Mouse (Mus musculus): ENCODE data around the gene Aunip. TPM values are rescaled to one million over a fixed set of nuclear protein-coding genes. Genes with fewer than 3 reads are reported as not detected.
A peak's percentile ranks its signal among the peaks of the same experiment; 100 is the strongest.

Aunip gene
- polyA plus RNA-seq (2015; fragmentation: Nextera tagmentation; extraction: Ambion mirVana), result 5.1 and 6.8 TPM in 2 replicates

DNA sequence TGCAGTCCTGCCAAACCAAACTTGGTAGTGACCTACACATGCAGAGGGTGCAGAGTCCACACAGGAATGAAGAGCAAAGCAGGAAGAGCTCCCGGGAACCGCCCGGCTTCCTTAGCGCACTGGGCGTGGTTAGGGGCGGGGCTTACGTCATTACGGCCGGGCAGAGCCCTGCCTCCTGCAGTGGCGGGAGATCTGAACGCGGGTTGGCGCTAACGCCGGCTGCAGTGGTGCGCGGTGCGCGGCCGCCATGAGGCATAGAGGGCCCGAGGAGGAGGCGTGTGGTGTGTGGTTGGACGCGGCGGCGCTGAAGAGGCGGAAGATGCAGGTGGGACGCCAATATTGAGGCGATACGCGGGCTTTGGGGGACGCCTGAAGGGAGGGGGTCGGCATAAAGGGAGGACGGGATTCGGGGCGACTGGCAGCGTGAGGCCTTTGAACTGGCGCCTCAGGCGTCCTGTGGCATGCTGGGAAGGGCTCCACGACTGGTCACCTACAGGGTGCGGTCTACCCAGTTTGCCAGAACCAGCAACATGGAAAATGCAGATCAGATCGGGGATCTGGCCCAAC lies at the start of gene Aunip:
Gene Aunip (plus strand): TSS at position 155 of the 567 bp plus-strand sequence.
- peak within 1 kb of the TSS; percentile 47 for H3K4me3 ChIP-seq
- peak; percentile 94 for ATAC-seq (replicated peaks)
- under 1% methylated on average over 42 of the region's 42 CpGs for WGBS
- 0 out of 2 replicates have a peak, but pooled peaks cover 3% of the 10 kb centered on the region for H3K36me3 ChIP-seq
- no peaks in the 10 kb centered on the region for H3K9me3 ChIP-seq
- peak within 1 kb of the TSS; percentile 37 for H3K9ac ChIP-seq (replicated peaks)
- H3K27ac ChIP-seq (replicated peaks), result no peak within 1 kb of the TSS
- H3K4me2 ChIP-seq (replicated peaks), result peak within 1 kb of the TSS; percentile 84
- H3K4me1 ChIP-seq, result peaks cover 17% of the 10 kb centered on the region
- H3K27me3 ChIP-seq, result no peaks in the 10 kb centered on the region

DNA sequence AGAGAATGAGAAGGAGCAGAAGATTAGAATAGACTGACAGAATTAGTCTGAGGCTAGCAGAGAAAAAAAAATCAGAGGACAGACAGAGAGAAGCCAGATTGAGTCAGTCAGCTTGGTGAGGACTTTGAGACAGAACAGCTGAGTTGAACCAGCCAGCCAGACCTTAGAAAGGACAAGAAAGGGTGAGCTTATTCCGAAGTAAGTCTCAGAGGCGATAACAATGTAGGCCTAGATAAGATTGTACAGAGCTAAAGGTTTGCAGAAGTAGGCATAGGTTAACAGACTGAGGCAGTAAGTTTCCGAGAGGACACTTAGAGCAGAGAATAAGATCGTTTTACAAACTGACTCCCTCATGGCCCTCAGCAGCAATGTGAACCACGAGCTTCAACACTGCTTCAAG lies 49.5 kb upstream of the Aunip start:
- no peaks in the 10 kb centered on the region for H3K9me3 ChIP-seq
- no peak overlapping the region for H3K4me3 ChIP-seq
- no peaks in the 10 kb centered on the region for H3K27me3 ChIP-seq
- ATAC-seq (replicated peaks), result no peak
- H3K4me1 ChIP-seq, result peaks cover 12% of the 10 kb centered on the region
- 89% methylated on average over 5 of the region's 5 CpGs for WGBS
- H3K36me3 ChIP-seq, result no peaks in the 10 kb centered on the region
- H3K4me2 ChIP-seq (replicated peaks), result no peak overlapping the region
- H3K27ac ChIP-seq (replicated peaks), result no peak overlapping the region
- no peak overlapping the region for H3K9ac ChIP-seq (replicated peaks)

DNA sequence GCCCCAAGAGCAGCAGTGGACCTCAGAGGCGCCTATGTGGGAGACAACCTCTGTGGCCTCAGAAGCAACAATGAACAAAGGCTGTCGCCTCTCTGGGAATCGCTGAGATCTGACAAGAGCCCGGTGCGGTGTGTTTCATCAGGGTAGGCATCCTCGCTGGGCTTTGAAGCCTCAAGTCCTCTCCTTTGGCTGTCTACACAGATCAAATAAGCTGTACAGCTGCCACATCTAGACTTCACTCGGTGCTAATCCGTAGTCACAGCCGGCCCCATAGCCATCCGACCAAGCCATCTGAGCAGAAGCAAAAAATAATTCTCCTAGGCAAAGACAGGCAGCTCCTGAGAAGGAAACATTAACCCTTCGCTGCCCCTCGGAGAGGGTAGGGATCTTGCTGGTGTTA lies 45.0 kb upstream of the Aunip start:
- H3K27ac ChIP-seq (replicated peaks), result peak overlapping the region; percentile 100
- no peaks in the 10 kb centered on the region for H3K27me3 ChIP-seq
- peak overlapping the region; percentile 8 for H3K4me3 ChIP-seq
- H3K9ac ChIP-seq (replicated peaks), result peak overlapping the region; percentile 14; the same call in 1 of the 2 replicates
- ATAC-seq (replicated peaks), result no peak
- 38% methylated on average over 12 of the region's 12 CpGs for WGBS
- no peaks in the 10 kb centered on the region for H3K9me3 ChIP-seq
- H3K36me3 ChIP-seq, result peaks cover 2% of the 10 kb centered on the region; the same call in 1 of the 2 replicates
- peak overlapping the region; percentile 23 for H3K4me2 ChIP-seq (replicated peaks)
- H3K4me1 ChIP-seq, result peaks cover 26% of the 10 kb centered on the region

DNA sequence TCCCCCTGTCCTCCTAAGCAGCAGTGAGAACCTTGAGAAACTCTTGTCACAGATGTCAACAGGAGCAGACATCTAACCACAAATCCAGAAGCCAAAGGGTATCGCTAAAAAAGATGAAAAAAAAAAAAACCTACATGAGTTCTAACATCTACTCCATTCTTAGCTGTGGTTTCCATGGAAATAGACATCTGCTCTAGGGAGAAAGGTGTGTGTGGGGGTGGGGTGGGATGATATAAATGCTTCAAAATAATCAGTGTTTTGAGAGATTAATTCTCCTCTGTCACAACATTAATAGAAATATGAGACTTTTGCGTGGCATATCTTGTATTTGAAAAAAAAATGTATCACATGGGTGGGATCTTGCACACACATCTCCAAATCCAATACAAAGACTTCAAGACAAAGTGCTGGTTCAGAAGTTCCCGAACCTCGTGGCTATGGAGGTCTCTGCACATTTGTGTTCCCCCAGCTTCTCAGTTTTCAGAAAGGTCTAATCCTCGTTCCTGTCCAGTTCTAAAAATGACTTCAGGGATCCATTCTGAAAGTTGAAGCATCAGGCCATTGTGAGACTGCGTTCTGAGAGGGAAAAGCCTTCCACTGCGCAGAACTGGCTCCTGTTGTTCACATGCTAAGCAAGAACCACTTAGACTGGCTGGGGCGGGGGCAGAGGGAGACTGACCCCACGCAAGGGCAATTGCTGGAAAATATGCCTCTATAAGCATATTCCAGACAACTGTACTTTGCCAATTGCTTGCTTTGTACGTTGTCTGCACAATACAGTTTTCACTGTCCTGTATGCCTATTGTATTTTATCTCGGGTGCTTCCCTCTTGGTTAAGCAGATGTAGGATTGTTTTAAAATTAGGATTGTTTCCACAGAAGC lies 44.2 kb upstream of the Aunip start:
- H3K36me3 ChIP-seq, result peaks cover 9% of the 10 kb centered on the region
- peak overlapping the region; percentile 100 for H3K9ac ChIP-seq (replicated peaks)
- WGBS, result 57% methylated on average over 11 of the region's 11 CpGs
- peak overlapping the region; percentile 83 for H3K4me2 ChIP-seq (replicated peaks)
- H3K27me3 ChIP-seq, result no peaks in the 10 kb centered on the region
- peaks cover 33% of the 10 kb centered on the region for H3K4me1 ChIP-seq
- no peak for ATAC-seq (replicated peaks)
- H3K27ac ChIP-seq (replicated peaks), result peak overlapping the region; percentile 100
- peak overlapping the region; percentile 99 for H3K4me3 ChIP-seq
- no peaks in the 10 kb centered on the region for H3K9me3 ChIP-seq

DNA sequence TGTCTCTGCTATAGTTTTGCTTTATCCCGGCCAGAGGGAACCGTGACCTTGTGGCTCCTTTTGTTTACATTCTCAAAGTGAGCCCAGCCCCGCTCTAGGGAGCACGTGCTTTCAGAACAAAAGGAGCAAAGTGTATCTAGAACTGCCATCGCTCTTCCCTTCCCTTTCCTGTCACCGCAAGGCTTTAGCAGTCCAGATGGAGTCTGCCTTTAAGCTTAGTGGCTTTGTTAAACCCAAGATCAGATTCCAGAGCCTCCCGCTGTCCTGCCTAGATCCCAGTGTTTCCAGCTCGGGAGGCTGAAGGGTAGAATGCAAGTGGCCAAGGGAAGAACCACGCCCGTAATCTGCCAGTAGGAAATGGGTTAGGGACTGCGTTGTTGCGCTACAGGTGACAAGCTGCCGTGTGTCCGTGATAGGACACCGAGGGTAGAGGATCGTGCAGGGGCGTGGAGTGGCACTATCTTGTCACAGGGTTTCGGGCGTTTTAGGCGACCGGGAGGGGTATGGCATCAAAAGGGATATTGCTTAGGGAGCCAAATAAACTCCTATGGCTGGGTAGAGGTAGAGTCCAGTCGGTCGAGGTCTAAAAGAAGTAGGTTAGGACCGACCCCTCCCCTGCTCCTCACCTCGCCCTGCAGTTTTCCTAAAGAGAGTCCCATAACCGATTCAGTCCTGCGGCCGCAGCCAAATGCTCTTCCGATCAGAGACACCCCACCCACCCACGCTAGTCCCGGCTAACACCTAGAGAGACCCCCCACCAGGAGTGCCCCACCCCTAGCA lies 43.2 kb upstream of the Aunip start:
- peak overlapping the region; percentile 100 for H3K9ac ChIP-seq (replicated peaks)
- peak overlapping the region; percentile 99 for H3K4me3 ChIP-seq
- WGBS, result under 1% methylated on average over 31 of the region's 31 CpGs
- peak; percentile 38 for ATAC-seq (replicated peaks)
- no peaks in the 10 kb centered on the region for H3K27me3 ChIP-seq
- H3K4me2 ChIP-seq (replicated peaks), result peak overlapping the region; percentile 83
- peaks cover 19% of the 10 kb centered on the region for H3K36me3 ChIP-seq
- peaks cover 43% of the 10 kb centered on the region for H3K4me1 ChIP-seq
- no peaks in the 10 kb centered on the region for H3K9me3 ChIP-seq
- peak overlapping the region; percentile 100 for H3K27ac ChIP-seq (replicated peaks)

DNA sequence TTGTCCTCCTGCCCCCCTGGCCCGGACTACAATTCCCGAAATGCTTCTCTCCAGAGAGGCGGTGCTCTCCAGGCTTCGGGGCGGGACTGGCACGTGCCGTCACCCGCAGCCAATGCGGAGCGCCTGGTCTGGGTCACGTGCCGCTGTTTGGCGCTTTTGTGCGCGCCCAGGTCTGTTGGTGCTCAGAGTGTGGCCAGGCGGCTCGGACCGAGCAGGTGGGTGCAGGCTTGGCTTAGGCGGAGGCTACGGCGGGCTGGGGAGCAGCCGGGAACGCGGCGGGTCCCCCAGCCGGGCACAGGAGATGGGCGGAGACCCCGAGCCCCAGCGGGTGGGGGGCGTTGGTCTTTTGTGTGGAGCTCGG lies 42.6 kb upstream of the Aunip start, which contains the start of gene Stmn1:
Gene Stmn1 (plus strand): TSS at position 106 of the 361 bp plus-strand sequence.
- Histone ChIP-seq H3K4me3 (peak within 1 kb of the TSS; percentile 99), H3K36me3 (peaks cover 24% of the 10 kb centered on the region), H3K4me2 (replicated peaks) (peak within 1 kb of the TSS; percentile 83), H3K4me1 (peaks cover 48% of the 10 kb centered on the region), H3K27me3 (no peaks in the 10 kb centered on the region), H3K27ac (replicated peaks) (peak within 1 kb of the TSS; percentile 100), H3K9ac (replicated peaks) (peak within 1 kb of the TSS; percentile 100), H3K9me3 (no peaks in the 10 kb centered on the region)
- under 1% methylated on average over 31 of the region's 31 CpGs for WGBS
- ATAC-seq (replicated peaks), result peak; percentile 96

DNA sequence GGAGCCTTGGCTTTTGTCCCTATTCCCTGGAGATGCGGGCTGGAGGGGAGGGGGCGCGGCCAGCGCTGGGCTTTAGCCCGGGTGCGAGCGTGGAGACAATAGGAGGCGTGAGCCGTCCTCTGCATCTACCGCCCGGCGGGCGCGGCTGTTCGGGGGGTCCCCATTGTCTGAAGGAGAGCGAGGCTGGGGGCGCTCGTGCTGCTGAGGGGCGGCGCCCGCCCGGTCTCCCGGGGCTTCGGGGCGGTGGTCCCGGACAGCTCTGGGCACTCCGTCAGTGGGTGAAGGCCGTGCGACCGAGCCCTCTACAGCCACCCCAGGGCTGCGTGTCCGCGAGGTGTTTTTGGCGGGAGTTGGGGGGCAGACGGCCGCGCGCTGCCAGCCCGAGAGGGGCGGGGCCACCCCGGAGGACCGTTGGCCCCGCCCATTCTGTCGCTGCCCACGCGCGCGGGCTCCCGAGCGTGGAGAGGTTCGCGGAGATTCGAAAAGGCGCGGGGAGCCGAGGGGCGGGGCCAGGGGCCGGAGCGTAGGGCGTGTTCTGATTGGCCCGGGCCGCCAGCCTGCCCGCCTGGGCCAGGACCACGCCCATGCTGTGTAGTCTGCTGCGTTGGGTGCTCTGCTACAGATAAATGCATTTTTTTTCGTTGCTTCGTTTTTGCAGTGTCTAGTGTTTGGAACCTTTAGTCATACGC lies 42.1 kb upstream of the Aunip start:
- H3K27me3 ChIP-seq, result no peaks in the 10 kb centered on the region
- peak overlapping the region; percentile 100 for H3K9ac ChIP-seq (replicated peaks)
- under 1% methylated on average over 66 of the region's 68 CpGs for WGBS
- H3K4me3 ChIP-seq, result peak overlapping the region; percentile 99
- peaks cover 49% of the 10 kb centered on the region for H3K4me1 ChIP-seq
- H3K27ac ChIP-seq (replicated peaks), result peak overlapping the region; percentile 100
- peak overlapping the region; percentile 83 for H3K4me2 ChIP-seq (replicated peaks)
- ATAC-seq (replicated peaks), result peak; percentile 81
- no peaks in the 10 kb centered on the region for H3K9me3 ChIP-seq
- peaks cover 25% of the 10 kb centered on the region for H3K36me3 ChIP-seq

DNA sequence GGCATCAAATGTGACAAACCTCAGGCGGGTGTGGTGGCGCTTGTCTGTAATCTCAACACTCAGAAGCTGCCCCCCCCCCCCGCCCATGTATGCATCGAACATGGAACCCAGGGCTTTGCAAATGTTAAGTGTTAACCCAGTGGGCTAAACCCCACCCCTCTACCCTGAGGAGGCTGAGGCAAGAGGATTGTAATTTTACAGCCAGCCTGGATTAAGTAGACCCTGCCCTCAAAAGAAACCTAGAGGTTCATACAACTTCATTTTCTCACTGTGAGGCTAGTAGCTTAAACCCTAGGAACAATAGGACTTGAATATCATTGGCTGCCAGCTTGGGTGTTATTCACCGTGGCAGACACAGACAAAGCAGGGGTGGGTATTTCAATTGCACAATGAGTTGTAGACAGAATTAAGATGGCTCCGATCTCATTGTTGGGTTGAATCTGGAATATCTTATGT lies 41.4 kb upstream of the Aunip start:
- Histone ChIP-seq H3K27ac (replicated peaks) (peak overlapping the region; percentile 100), H3K4me1 (peaks cover 56% of the 10 kb centered on the region), H3K36me3 (peaks cover 32% of the 10 kb centered on the region), H3K9me3 (no peaks in the 10 kb centered on the region), H3K9ac (replicated peaks) (peak overlapping the region; percentile 100), H3K4me3 (peak overlapping the region; percentile 99), H3K4me2 (replicated peaks) (peak overlapping the region; percentile 83), H3K27me3 (no peaks in the 10 kb centered on the region)
- 2% methylated on average over 6 of the region's 6 CpGs for WGBS
- ATAC-seq (replicated peaks), result peak; percentile 16; the same call in 1 of the 2 replicates

DNA sequence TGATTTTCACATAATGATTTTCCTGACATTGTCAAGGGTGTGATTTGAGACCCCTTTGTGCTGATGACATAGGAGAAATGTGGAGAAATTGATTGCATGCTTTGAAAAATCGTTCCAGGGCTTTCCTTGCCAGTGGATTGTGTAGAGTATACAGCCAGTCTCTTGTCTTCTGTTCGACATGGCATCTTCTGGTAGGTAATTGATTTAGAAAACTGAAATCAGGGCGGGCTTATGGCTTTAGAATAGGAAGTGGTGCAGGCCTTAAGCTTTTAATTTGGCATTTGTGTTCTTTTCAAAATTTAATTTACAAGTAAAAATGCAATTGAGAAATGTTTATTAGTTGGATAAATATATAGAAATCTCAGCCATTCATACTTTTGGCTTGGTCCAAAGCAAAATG lies 40.8 kb upstream of the Aunip start:
- Histone ChIP-seq H3K4me1 (peaks cover 61% of the 10 kb centered on the region), H3K4me3 (peak overlapping the region; percentile 99), H3K4me2 (replicated peaks) (peak overlapping the region; percentile 83), H3K27ac (replicated peaks) (peak overlapping the region; percentile 100), H3K9me3 (no peaks in the 10 kb centered on the region), H3K36me3 (peaks cover 38% of the 10 kb centered on the region), H3K27me3 (no peaks in the 10 kb centered on the region), H3K9ac (replicated peaks) (peak overlapping the region; percentile 100)
- 13% methylated on average over 3 of the region's 3 CpGs for WGBS
- no peak for ATAC-seq (replicated peaks)

DNA sequence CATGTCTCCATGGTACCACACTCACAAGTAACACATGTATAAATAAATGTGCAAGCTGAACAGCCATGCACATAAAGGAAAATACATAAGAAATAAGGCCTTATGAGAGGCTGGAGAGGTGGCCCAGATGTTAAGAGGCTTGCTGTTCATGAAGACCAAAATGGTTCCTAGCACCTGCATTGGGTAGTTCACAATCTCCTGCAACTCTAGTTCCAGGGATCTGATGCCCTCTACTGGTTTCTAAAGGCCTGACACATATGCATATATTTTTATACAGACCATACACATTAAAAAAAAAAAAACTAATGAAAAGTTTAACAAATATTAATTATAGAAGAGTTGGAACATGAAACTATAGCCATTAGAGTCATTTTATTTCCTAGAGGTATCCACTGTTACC lies 39.3 kb upstream of the Aunip start:
- Histone ChIP-seq H3K36me3 (peaks cover 53% of the 10 kb centered on the region), H3K27ac (replicated peaks) (peak overlapping the region; percentile 100), H3K4me3 (peak overlapping the region; percentile 99), H3K27me3 (no peaks in the 10 kb centered on the region), H3K9me3 (no peaks in the 10 kb centered on the region), H3K4me2 (replicated peaks) (peak overlapping the region; percentile 83), H3K9ac (replicated peaks) (peak overlapping the region; percentile 100), H3K4me1 (peaks cover 57% of the 10 kb centered on the region)
- ATAC-seq (replicated peaks), result no peak

DNA sequence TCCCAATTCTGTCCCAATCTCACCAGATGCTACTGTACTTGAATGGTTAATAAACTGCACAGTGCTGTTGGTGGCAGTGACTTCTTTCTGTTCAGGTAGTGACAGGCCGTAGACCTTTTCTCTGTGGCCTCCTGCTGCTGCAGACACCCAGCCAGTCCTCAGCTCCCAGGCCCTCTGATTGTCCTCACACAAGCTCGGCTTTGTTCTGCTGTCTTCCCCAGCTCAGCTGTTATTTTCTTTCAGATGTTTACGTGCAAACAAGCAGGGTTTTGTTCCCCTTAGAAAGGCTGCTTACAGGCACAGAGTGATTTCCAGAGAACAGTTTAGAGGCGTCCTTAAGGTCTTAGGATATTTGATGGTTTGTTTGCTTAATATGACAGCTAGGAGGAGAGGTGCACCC lies 37.0 kb upstream of the Aunip start:
- Histone ChIP-seq H3K4me3 (no peak overlapping the region), H3K9me3 (no peaks in the 10 kb centered on the region), H3K36me3 (peaks cover 56% of the 10 kb centered on the region), H3K9ac (replicated peaks) (0 out of 2 replicates have a peak overlapping the region, but pooled peaks have one; percentile 5), H3K4me1 (peaks cover 55% of the 10 kb centered on the region), H3K27me3 (no peaks in the 10 kb centered on the region), H3K27ac (replicated peaks) (peak overlapping the region; percentile 20), H3K4me2 (replicated peaks) (no peak overlapping the region; the same call in 1 of the 2 replicates)
- no peak for ATAC-seq (replicated peaks)
- 27% methylated on average over 4 of the region's 4 CpGs for WGBS
